Mouse (Mus musculus) liver, embryonic 16.5 days (tissue): ENCODE measurements around the gene Catsper4. TPM values are rescaled to one million over a fixed set of nuclear protein-coding genes. Genes with fewer than 3 reads are reported as not detected.

Experiments
- ATAC-seq: fragments of 200-750 bp; cut with Nextera tagmentation; 2 replicates; pipeline ENCODE4 v1.8.0; 2017; ENCODE audit warnings: low read depth, mild to moderate bottlenecking, moderate number of reproducible peaks, moderate library complexity
- H3K27ac ChIP-seq: fragments of 300-500 bp; sonication (generic); 2 replicates; pipeline ENCODE4 v1.5.1; 2014; ENCODE audit warnings: mild to moderate bottlenecking, low read length
- H3K27me3 ChIP-seq: fragments of 300-500 bp; sonication (generic); 2 replicates; pipeline ENCODE4 v1.6.1; 2014; ENCODE audit warnings: low read depth, low read length, mixed read lengths; ENCODE audit not compliant: control insufficient read depth, insufficient read depth
- H3K36me3 ChIP-seq: fragments of 300-500 bp; sonication (generic); 2 replicates; pipeline ENCODE4 v1.6.1; 2014; ENCODE audit warnings: mild to moderate bottlenecking; ENCODE audit not compliant: control insufficient read depth, insufficient read depth
- H3K4me1 ChIP-seq: fragments of 300-500 bp; sonication (generic); 2 replicates; pipeline ENCODE4 v1.6.1; 2014; ENCODE audit warnings: low read depth, low read length, mixed read lengths; ENCODE audit not compliant: control insufficient read depth
- H3K4me2 ChIP-seq: fragments of 300-500 bp; sonication (generic); 2 replicates; pipeline ENCODE4 v1.6.1; 2014; ENCODE audit warnings: low read depth, low read length, mixed read lengths
- H3K4me3 ChIP-seq: fragments of 300-500 bp; sonication (generic); 2 replicates; pipeline ENCODE4 v1.5.1; 2014; ENCODE audit warnings: low read depth, mild to moderate bottlenecking, low read length
- H3K9ac ChIP-seq: fragments of 300-500 bp; sonication (generic); 2 replicates; pipeline ENCODE4 v1.6.1; 2014; ENCODE audit warnings: low read depth, low read length
- H3K9me3 ChIP-seq: fragments of 300-500 bp; sonication (generic); replicated peaks from 2 replicates; pipeline ENCODE4 v1.6.1; 2016; ENCODE audit warnings: low read length; ENCODE audit not compliant: control insufficient read depth
- WGBS: fragments of 180-500 bp; shearing (Covaris S2); extraction: QIAGEN DNeasy Blood & Tissue Kit; methylation state at CpG from one replicate; pipeline ENCODE4 v1.1.7; 2014; ENCODE audit not compliant: insufficient replicate concordance; 5-methylcytosine and 5-hydroxymethylcytosine counted together
- polyA plus RNA-seq: library from polyadenylated mRNA; unstranded; fragments of >200 nt; fragmentation: Nextera tagmentation; extraction: Ambion mirVana; gene quantifications from 2 replicates; pipeline ENCODE4 v1.2.1, GENCODE M21; 2015

Gene Catsper4
- polyA plus RNA-seq, 1 experiment from 2014 or later = not detected

- Histone ChIP-seq H3K36me3 (peaks cover 11% of the 10 kb centered on the region), H3K4me1 (peaks cover 18% of the 10 kb centered on the region), H3K9ac (peak overlapping the region; percentile 43), H3K27ac (peak overlapping the region; percentile 88), H3K4me3 (peak overlapping the region; percentile 24; the same call in 1 of the 2 replicates), H3K4me2 (peak overlapping the region; percentile 41), H3K27me3 (no peaks in the 10 kb centered on the region), H3K9me3 (no peaks in the 10 kb centered on the region)
- WGBS = 78% methylated on average over 3 of the region's 3 CpGs
- peak; percentile 80 for ATAC-seq
Measured at GRCm38 (mm10) chr4:134165548-134166465, 61.4 kb downstream of the Catsper4 start.

GRCm38 (mm10) chr4:134165024-134165423, 62.2 kb downstream of the Catsper4 start:
- WGBS = 26% methylated on average over 6 of the region's 6 CpGs
- ATAC-seq = peak; percentile 67
- H3K4me3 ChIP-seq = no peak overlapping the region
- peaks cover 18% of the 10 kb centered on the region for H3K4me1 ChIP-seq
- H3K36me3 ChIP-seq = peaks cover 11% of the 10 kb centered on the region
- no peaks in the 10 kb centered on the region for H3K27me3 ChIP-seq
- peak overlapping the region; percentile 24 for H3K4me2 ChIP-seq
- peak overlapping the region; percentile 88 for H3K27ac ChIP-seq
- H3K9ac ChIP-seq = peak overlapping the region; percentile 8; the same call in 1 of the 2 replicates
- no peaks in the 10 kb centered on the region for H3K9me3 ChIP-seq

- H3K4me1 ChIP-seq = peaks cover 18% of the 10 kb centered on the region
- 74% methylated on average over 5 of the region's 6 CpGs for WGBS
- H3K4me2 ChIP-seq = peak overlapping the region; percentile 24; the same call in 1 of the 2 replicates
Measured at GRCm38 (mm10) chr4:134164591-134164990, 62.6 kb downstream of the Catsper4 start.

More at GRCm38 (mm10) chr4:134164591-134164990, 62.6 kb downstream of the Catsper4 start:
- H3K4me3 ChIP-seq = no peak overlapping the region
- H3K9me3 ChIP-seq = no peaks in the 10 kb centered on the region
- H3K36me3 ChIP-seq = peaks cover 9% of the 10 kb centered on the region
- peak overlapping the region; percentile 88 for H3K27ac ChIP-seq
- no peak for ATAC-seq
- H3K27me3 ChIP-seq = no peaks in the 10 kb centered on the region
- H3K9ac ChIP-seq = no peak overlapping the region

Other genes starting within 250 kb of the Catsper4 start
- gene Dhdds, start 226.5 kb downstream of the Catsper4 start, polyA plus RNA-seq = 17.4 and 20.2 TPM in 2 replicates
- 1.1 and 1.5 TPM in 2 replicates for gene Lin28a, start 208.5 kb downstream of the Catsper4 start, polyA plus RNA-seq
- gene Zfp683, start 173.5 kb downstream of the Catsper4 start, polyA plus RNA-seq = not detected in 2 replicates
- 0.61 and 0.68 TPM in 2 replicates for gene Crybg2, start 166.6 kb downstream of the Catsper4 start, polyA plus RNA-seq
- 56.1 and 56.8 TPM in 2 replicates for gene Cd52, start 132.3 kb downstream of the Catsper4 start, polyA plus RNA-seq
- 1.3 TPM in 2 replicates for gene Ubxn11, start 124.8 kb downstream of the Catsper4 start, polyA plus RNA-seq
- gene Sh3bgrl3, start 98.6 kb downstream of the Catsper4 start, polyA plus RNA-seq = 142 and 161 TPM in 2 replicates
- 42.3 and 47.7 TPM in 2 replicates for gene Cep85, start 40.3 kb downstream of the Catsper4 start, polyA plus RNA-seq
- not detected in 2 replicates for gene Gm7534, start 24.4 kb downstream of the Catsper4 start, polyA plus RNA-seq
- 0.06 and 0.07 TPM in 2 replicates for gene Cnksr1, start 11.0 kb upstream of the Catsper4 start, polyA plus RNA-seq
- 0.11 and 0.13 TPM in 2 replicates for gene E130218I03Rik, start 16.3 kb upstream of the Catsper4 start, polyA plus RNA-seq
- gene Zfp593, start 18.2 kb upstream of the Catsper4 start, polyA plus RNA-seq = 4.0 and 4.5 TPM in 2 replicates
- gene Gm30191, start 19.6 kb upstream of the Catsper4 start, polyA plus RNA-seq = not detected in 2 replicates
- 0.78 and 0.79 TPM in 2 replicates for gene Grrp1, start 26.7 kb upstream of the Catsper4 start, polyA plus RNA-seq
- 10.4 and 11.9 TPM in 2 replicates for gene Pdik1l, start 60.5 kb upstream of the Catsper4 start, polyA plus RNA-seq
- 0.25 and 0.28 TPM in 2 replicates for gene Trim63, start 87.7 kb upstream of the Catsper4 start, polyA plus RNA-seq
- 0.02 and 0.12 TPM in 2 replicates for gene Slc30a2, start 115.8 kb upstream of the Catsper4 start, polyA plus RNA-seq
- 0.21 and 0.25 TPM in 2 replicates for gene Extl1, start 156.5 kb upstream of the Catsper4 start, polyA plus RNA-seq
- 6.6 and 8.2 TPM in 2 replicates for gene Pafah2, start 168.9 kb upstream of the Catsper4 start, polyA plus RNA-seq
- 360 and 407 TPM in 2 replicates for gene Stmn1, start 240.9 kb upstream of the Catsper4 start, polyA plus RNA-seq